In genomic region chr14:13254741-13255140, GRCm38 (mm10) we compare ENCODE assay signal across 8 mouse cellular contexts. TPM values are rescaled to one million over a fixed set of nuclear protein-coding genes. Genes with fewer than 3 reads are reported as not detected.
DNase-seq lines count a peak whose midpoint lies in the region; ATAC-seq and TF ChIP-seq lines count a peak whose summit lies in the region.
"Not testable (repeated sequence)": the region's sequence is repeated elsewhere in the genome, so short reads cannot be mapped to it uniquely, and the experiment has no call there.
"Had no signal": no experiment of that assay in that cellular context is flagged by ENCODE, and none has a peak within 500 bp of the region (broad histone marks: within the 10 kb centered on the region; RNA-seq: fewer than 3 reads in every experiment).

No protein-coding gene starts in this region.

- TF ChIP-seq CTCF in hindbrain, postnatal 0 days (IDR thresholded peaks at IDR 0.05; ENCODE audit: low read depth): not testable (repeated sequence)

- DNase-seq in cerebellum, postnatal 14 days: peak; percentile 55 to 60
- peak; percentile 2 to 4 for DNase-seq in heart, postnatal 10 days
- peak; percentile 25 for DNase-seq in hindbrain, postnatal 0 days (ENCODE audit: low spot score)
- peak; percentile 31 for DNase-seq in left cerebral cortex, postnatal 4 days

- intact Hi-C loops in heart, postnatal 10 days (cut with DNase I); left cerebral cortex, postnatal 4 days (cut with DNase I): not testable (repeated sequence)

- not testable (repeated sequence) for H3K36me3 ChIP-seq in hindbrain, postnatal 0 days (ENCODE audit: insufficient read depth, low read length)

- not testable (repeated sequence) for H3K27ac ChIP-seq in hindbrain, postnatal 0 days

- not testable (repeated sequence) for H3K9ac ChIP-seq in hindbrain, postnatal 0 days (replicated peaks; ENCODE audit: low read length)

- H3K4me2 ChIP-seq in hindbrain, postnatal 0 days (ENCODE audit: low read depth, low read length): not testable (repeated sequence)

- not testable (repeated sequence) for H3K27me3 ChIP-seq in hindbrain, postnatal 0 days (ENCODE audit: insufficient read depth, low read length)

- WGBS in hindbrain, postnatal 0 days: 67% methylated on average over 2 of the region's 2 CpGs

- not testable (repeated sequence) for H3K4me1 ChIP-seq in hindbrain, postnatal 0 days (ENCODE audit: insufficient read depth, low read length)

- not testable (repeated sequence) for H3K4me3 ChIP-seq in hindbrain, postnatal 0 days (ENCODE audit: low read length)

- H3K9me3 ChIP-seq in hindbrain, postnatal 0 days (ENCODE audit: low read length): not testable (repeated sequence)

- not testable (repeated sequence) for ATAC-seq in hindbrain, postnatal 0 days

RNA-seq across cellular contexts. Expression of gene Synpr, which starts 29.8 kb away (rescaled TPM):
- not detected for total RNA-seq in heart, postnatal 10 days (2021)
- 57.9 and 58.2 TPM in 2 replicates for total RNA-seq in hindbrain, postnatal 0 days (2014; rRNA removed)
- polyA plus RNA-seq in hindbrain, postnatal 0 days (2015; fragmentation: Nextera tagmentation; extraction: Ambion mirVana): 58.4 and 59.9 TPM in 2 replicates
- total RNA-seq in left cerebral cortex, postnatal 4 days (2021): 10 to 100 TPM; 56.7 to 59.8 TPM
- total RNA-seq: common myeloid progenitor, adult 5-6 weeks; MEL had no signal
- polyA plus RNA-seq: C2C12; erythroblast, embryonic 14.5 days had no signal

Comparison
In these comparisons a context has a peak if more than half of its experiments do, and no peak if none do; other contexts are left out.
1. DNase-seq: peak in every context shown above with its lines; median percentile 58 in cerebellum, postnatal 14 days; 31 in left cerebral cortex, postnatal 4 days; 25 in hindbrain, postnatal 0 days; 3 in heart, postnatal 10 days.
2. RNA of gene Synpr, which starts 29.8 kb away (total RNA-seq): 56.7 to 59.8 TPM in left cerebral cortex, postnatal 4 days and 57.9 to 58.2 TPM in hindbrain, postnatal 0 days; not detected in heart, postnatal 10 days; every median in the first group is over 10 times any median in the second.